Mouse (Mus musculus): ENCODE data around the gene Bbs4. TPM values are rescaled to one million over a fixed set of nuclear protein-coding genes. Genes with fewer than 3 reads are reported as not detected.
A peak's percentile ranks its signal among the peaks of the same experiment; 100 is the strongest.
"Not testable (repeated sequence)": the region's sequence is repeated elsewhere in the genome, so short reads cannot be mapped to it uniquely, and the experiment has no call there.

The Bbs4 gene
- 1 to 10 TPM; 2.2 to 2.3 TPM for total RNA-seq (2021)

GRCm38 (mm10) chr9:59353253-59353639 lies at the start of gene Bbs4:
Gene Bbs4, minus strand, starts transcription at chr9:59353508.
- DNase-seq (ENCODE audit: low spot score) = peak; percentile 86
- intact Hi-C loops (cut with DNase I) = loop anchor here (2.0 kb wide), 1 partner anchor 132 kb away; no protein-coding TSS in a partner anchor

- intact Hi-C loops (cut with DNase I) = no loop called here
- no peak for DNase-seq (ENCODE audit: low spot score)
These were observed 35.8 kb upstream of the Bbs4 start for GRCm38 (mm10) chr9:59389086-59389485.

GRCm38 (mm10) chr9:59388311-59388710 lies 35.0 kb upstream of the Bbs4 start:
- DNase-seq (ENCODE audit: low spot score) = no peak
- intact Hi-C loops (cut with DNase I) = no loop called here

GRCm38 (mm10) chr9:59387461-59387860 lies 34.2 kb upstream of the Bbs4 start:
- intact Hi-C loops (cut with DNase I) = no loop called here
- no peak for DNase-seq (ENCODE audit: low spot score)

- intact Hi-C loops (cut with DNase I) = no loop called here
- DNase-seq (ENCODE audit: low spot score) = no peak
These were observed 22.3 kb upstream of the Bbs4 start for GRCm38 (mm10) chr9:59375626-59376025.

GRCm38 (mm10) chr9:59369646-59370045 lies 16.3 kb upstream of the Bbs4 start:
- intact Hi-C loops (cut with DNase I) = no loop called here
- no peak for DNase-seq (ENCODE audit: low spot score)

- no peak for DNase-seq (ENCODE audit: low spot score)
- intact Hi-C loops (cut with DNase I) = no loop called here
These were observed 15.9 kb upstream of the Bbs4 start for GRCm38 (mm10) chr9:59369220-59369619.

GRCm38 (mm10) chr9:59360487-59360886 lies 7.2 kb upstream of the Bbs4 start:
- intact Hi-C loops (cut with DNase I); DNase-seq (ENCODE audit: low spot score): not testable (repeated sequence)

GRCm38 (mm10) chr9:59358041-59358440 lies 4.7 kb upstream of the Bbs4 start:
- intact Hi-C loops (cut with DNase I); DNase-seq (ENCODE audit: low spot score): not testable (repeated sequence)

GRCm38 (mm10) chr9:59352586-59353252 lies 589 bp downstream of the Bbs4 start:
- intact Hi-C loops (cut with DNase I) = loop anchor here (2.0 kb wide), 1 partner anchor 132 kb away; no protein-coding TSS in a partner anchor
- DNase-seq (ENCODE audit: low spot score) = no peak

GRCm38 (mm10) chr9:59346176-59346575 lies 7.1 kb downstream of the Bbs4 start:
- no peak for DNase-seq (ENCODE audit: low spot score)
- intact Hi-C loops (cut with DNase I) = no loop called here

- DNase-seq (ENCODE audit: low spot score) = no peak
- intact Hi-C loops (cut with DNase I) = loop anchor here (5.0 kb wide), 1 partner anchor 227 kb away; no protein-coding TSS in a partner anchor
These were observed 13.3 kb downstream of the Bbs4 start for GRCm38 (mm10) chr9:59340002-59340401.

GRCm38 (mm10) chr9:59339107-59339506 lies 14.2 kb downstream of the Bbs4 start:
- no peak for DNase-seq (ENCODE audit: low spot score)
- intact Hi-C loops (cut with DNase I) = no loop called here

GRCm38 (mm10) chr9:59338411-59338810 lies 14.9 kb downstream of the Bbs4 start:
- intact Hi-C loops (cut with DNase I) = no loop called here
- DNase-seq (ENCODE audit: low spot score) = no peak

GRCm38 (mm10) chr9:59337889-59338288 lies 15.4 kb downstream of the Bbs4 start:
- no peak for DNase-seq (ENCODE audit: low spot score)
- intact Hi-C loops (cut with DNase I) = no loop called here

GRCm38 (mm10) chr9:59336539-59336938 lies 16.8 kb downstream of the Bbs4 start:
- no peak for DNase-seq (ENCODE audit: low spot score)
- intact Hi-C loops (cut with DNase I) = no loop called here

GRCm38 (mm10) chr9:59330055-59330454 lies 23.3 kb downstream of the Bbs4 start:
- no peak for DNase-seq (ENCODE audit: low spot score)
- intact Hi-C loops (cut with DNase I) = no loop called here

- DNase-seq (ENCODE audit: low spot score) = no peak
- intact Hi-C loops (cut with DNase I) = no loop called here
These were observed 29.0 kb downstream of the Bbs4 start for GRCm38 (mm10) chr9:59324351-59324750.

- DNase-seq (ENCODE audit: low spot score) = no peak
- intact Hi-C loops (cut with DNase I) = no loop called here
These were observed 37.1 kb downstream of the Bbs4 start for GRCm38 (mm10) chr9:59316206-59316605.

GRCm38 (mm10) chr9:59311284-59311670 lies 42.0 kb downstream of the Bbs4 start:
- intact Hi-C loops (cut with DNase I) = no loop called here
- DNase-seq (ENCODE audit: low spot score) = no peak

GRCm38 (mm10) chr9:59310582-59311283 lies 42.6 kb downstream of the Bbs4 start:
- no peak for DNase-seq (ENCODE audit: low spot score)
- intact Hi-C loops (cut with DNase I) = no loop called here
